Mouse (Mus musculus) kidney, embryonic 16.5 days (tissue): ENCODE data around the gene Polg. TPM values are rescaled to one million over a fixed set of nuclear protein-coding genes. Genes with fewer than 3 reads are reported as not detected.
A peak's percentile ranks its signal among the peaks of the same experiment; 100 is the strongest.

ENCODE experiments used
- ATAC-seq: fragments of 200-750 bp; cut with Nextera tagmentation; 2 replicates; pipeline ENCODE4 v1.8.0; 2017; ENCODE audit warnings: moderate TSS enrichment; ENCODE audit not compliant: low FRiP score, low TSS enrichment
- H3K27ac ChIP-seq: fragments of 300-500 bp; sonication (generic); 2 replicates; pipeline ENCODE4 v1.5.1; 2014; ENCODE audit warnings: low read length
- H3K27me3 ChIP-seq: fragments of 300-500 bp; sonication (generic); 2 replicates; pipeline ENCODE4 v1.6.1; 2014; ENCODE audit warnings: low read length, control low read depth, mixed read lengths; ENCODE audit not compliant: insufficient read depth
- H3K36me3 ChIP-seq: fragments of 300-500 bp; sonication (generic); 2 replicates; pipeline ENCODE4 v1.6.1; 2014; ENCODE audit warnings: low read length, control low read depth, mixed read lengths; ENCODE audit not compliant: insufficient read depth
- H3K4me1 ChIP-seq: fragments of 300-500 bp; sonication (generic); 2 replicates; pipeline ENCODE4 v1.6.1; 2014; ENCODE audit warnings: low read length, control low read depth, mixed read lengths; ENCODE audit not compliant: insufficient read depth
- H3K4me2 ChIP-seq: fragments of 300-500 bp; sonication (generic); replicated peaks from 2 replicates; pipeline ENCODE4 v1.6.1; 2014; ENCODE audit warnings: low read depth, low read length
- H3K4me3 ChIP-seq: fragments of 300-500 bp; sonication (generic); 2 replicates; pipeline ENCODE4 v1.5.1; 2014; ENCODE audit warnings: mild to moderate bottlenecking, low read length
- H3K9ac ChIP-seq: fragments of 300-500 bp; sonication (generic); replicated peaks from 2 replicates; pipeline ENCODE4 v1.6.1; 2014; ENCODE audit warnings: low read length
- H3K9me3 ChIP-seq: fragments of 300-500 bp; sonication (generic); 2 replicates; pipeline ENCODE4 v1.6.1; 2016; ENCODE audit warnings: low read length, control low read depth
- WGBS: fragments of 180-500 bp; shearing (Covaris S2); extraction: QIAGEN DNeasy Blood & Tissue Kit; methylation state at CpG from one replicate; pipeline ENCODE4 v1.1.7; 2014; 5-methylcytosine and 5-hydroxymethylcytosine counted together
- polyA plus RNA-seq: library from polyadenylated mRNA; unstranded; fragments of >200 nt; fragmentation: Nextera tagmentation; extraction: Ambion mirVana; gene quantifications from 2 replicates; pipeline ENCODE4 v1.2.1, GENCODE M21; 2015

The Polg gene
- 37.1 and 37.7 TPM in 2 replicates for polyA plus RNA-seq

DNA sequence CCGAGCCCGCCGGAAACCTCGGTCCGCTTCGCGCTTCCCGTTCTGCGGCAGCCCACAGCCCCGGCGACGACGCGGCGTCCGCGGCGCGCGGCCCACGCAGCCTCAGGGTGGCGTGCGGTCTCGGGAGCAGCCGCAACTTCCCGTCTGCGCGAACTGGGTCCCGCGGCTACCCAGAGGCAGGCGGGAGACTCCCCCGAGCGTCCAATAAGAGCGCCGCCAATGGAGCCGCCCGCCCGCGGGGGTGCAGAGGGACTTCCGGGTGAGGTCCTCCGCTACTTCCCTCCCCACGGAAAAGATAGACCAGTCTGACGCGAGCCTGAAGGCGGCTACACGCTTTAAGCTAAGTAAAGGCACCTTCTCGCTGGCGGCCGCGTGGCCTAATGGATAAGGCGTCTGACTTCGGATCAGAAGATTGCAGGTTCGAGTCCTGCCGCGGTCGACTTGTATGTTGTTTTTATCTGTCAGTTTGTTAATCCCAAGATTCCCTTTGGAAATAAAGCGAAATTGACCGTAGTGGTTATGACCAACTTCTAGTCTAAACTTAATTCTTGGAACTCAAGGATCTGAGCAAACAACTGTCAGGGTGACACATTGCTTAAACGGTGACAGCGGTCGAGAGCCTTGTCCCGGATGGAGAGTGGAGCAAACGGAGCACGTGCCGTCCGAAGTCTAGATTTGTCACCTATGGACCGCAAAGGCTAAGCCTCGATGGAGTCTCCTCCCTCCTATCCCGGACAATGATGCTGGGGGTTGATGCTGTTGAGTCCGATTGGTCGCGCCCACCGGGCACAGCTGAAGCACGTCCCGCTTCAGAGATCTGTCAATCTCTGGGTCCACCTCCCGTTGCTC is at the start of gene Polg:
Gene Polg, minus strand, starts transcription at position 310 of the 849 bp plus-strand sequence.
- Histone ChIP-seq H3K9me3 (no peaks in the 10 kb centered on the region), H3K4me3 (peak within 1 kb of the TSS; percentile 88), H3K36me3 (peaks cover 12% of the 10 kb centered on the region), H3K27me3 (no peaks in the 10 kb centered on the region), H3K4me2 (peak within 1 kb of the TSS; percentile 80), H3K9ac (peak within 1 kb of the TSS; percentile 94), H3K27ac (peak within 1 kb of the TSS; percentile 85), H3K4me1 (peaks cover 26% of the 10 kb centered on the region)
- under 1% methylated on average over 74 of the region's 76 CpGs for WGBS
- ATAC-seq: peak; percentile 95

- 36% methylated on average over 9 of the region's 9 CpGs for WGBS
- no peak for ATAC-seq
Observed at GRCm38 (mm10) chr7:79515861-79516260, 49.7 kb upstream of the Polg start.

DNA sequence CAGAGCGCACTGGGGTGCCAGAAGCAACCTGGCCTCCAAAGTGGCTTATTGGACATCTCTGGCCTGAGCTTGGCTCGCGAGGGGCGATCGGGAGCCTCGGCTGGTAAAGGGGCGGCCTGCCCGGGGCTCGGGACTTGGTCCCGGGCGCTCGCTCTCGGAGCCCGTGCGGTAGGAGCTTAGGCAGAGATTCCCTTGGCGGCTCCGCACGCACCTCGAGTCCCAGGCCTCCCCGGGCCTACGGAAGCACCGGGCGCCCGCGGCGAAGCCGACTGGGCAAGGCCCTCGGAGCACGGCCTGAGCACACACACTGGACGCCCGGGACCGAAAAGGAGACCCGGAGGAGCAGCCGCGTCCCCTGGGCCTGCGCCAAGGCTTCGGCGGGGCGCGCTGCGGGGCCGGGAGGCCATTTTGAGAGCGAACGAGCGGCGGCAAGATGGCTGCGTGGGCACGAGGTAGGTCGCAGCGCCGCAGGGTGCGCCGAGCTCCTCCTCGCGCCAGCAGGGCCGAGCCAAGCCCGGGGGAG is 49.1 kb upstream of the Polg start:
- Histone ChIP-seq H3K4me2 (peak overlapping the region; percentile 59), H3K4me1 (peaks cover 6% of the 10 kb centered on the region), H3K9me3 (no peaks in the 10 kb centered on the region), H3K4me3 (peak overlapping the region; percentile 41), H3K36me3 (no peaks in the 10 kb centered on the region), H3K27me3 (peaks cover 93% of the 10 kb centered on the region), H3K9ac (peak overlapping the region; percentile 55), H3K27ac (no peak overlapping the region)
- 2% methylated on average over 57 of the region's 57 CpGs for WGBS
- ATAC-seq: no peak

More at GRCm38 (mm10) chr7:79515861-79516260, 49.7 kb upstream of the Polg start:
- H3K36me3 ChIP-seq: no peaks in the 10 kb centered on the region
- peaks cover 6% of the 10 kb centered on the region for H3K4me1 ChIP-seq
- H3K9me3 ChIP-seq: no peaks in the 10 kb centered on the region
- peak overlapping the region; percentile 59 for H3K4me2 ChIP-seq
- H3K27ac ChIP-seq: no peak overlapping the region
- peak overlapping the region; percentile 41 for H3K4me3 ChIP-seq
- H3K9ac ChIP-seq: no peak overlapping the region
- peaks cover 93% of the 10 kb centered on the region for H3K27me3 ChIP-seq

DNA sequence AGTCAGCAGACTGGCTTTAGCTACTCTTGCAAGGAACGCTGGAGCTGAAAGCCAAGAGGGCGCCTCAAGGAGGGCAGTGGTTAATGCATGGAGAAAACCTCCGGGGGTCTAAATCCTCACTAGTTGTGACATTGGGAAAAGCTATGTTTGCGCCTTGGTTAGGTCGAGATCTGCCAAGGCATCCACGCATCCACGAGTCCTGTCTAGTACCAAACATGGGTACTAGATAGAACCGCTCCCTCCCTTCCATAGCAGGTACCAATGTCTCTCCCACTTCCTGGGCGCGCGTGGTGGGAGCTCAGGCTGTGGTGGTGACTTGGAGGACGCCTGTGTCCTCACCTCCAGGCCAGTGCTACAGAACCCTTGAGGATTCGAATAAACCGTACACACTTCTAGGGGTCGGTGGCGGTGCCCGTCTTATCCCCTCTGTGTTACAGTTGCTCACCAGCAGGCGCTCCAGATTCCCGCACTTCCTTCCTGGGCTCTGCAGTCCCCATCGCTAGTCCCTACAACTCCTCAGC is 48.3 kb upstream of the Polg start:
- Histone ChIP-seq H3K27me3 (peaks cover 96% of the 10 kb centered on the region), H3K9me3 (no peaks in the 10 kb centered on the region), H3K27ac (no peak overlapping the region), H3K36me3 (no peaks in the 10 kb centered on the region), H3K9ac (no peak overlapping the region), H3K4me2 (no peak overlapping the region), H3K4me3 (no peak overlapping the region), H3K4me1 (peaks cover 6% of the 10 kb centered on the region)
- WGBS: 3% methylated on average over 20 of the region's 20 CpGs
- ATAC-seq: no peak

DNA sequence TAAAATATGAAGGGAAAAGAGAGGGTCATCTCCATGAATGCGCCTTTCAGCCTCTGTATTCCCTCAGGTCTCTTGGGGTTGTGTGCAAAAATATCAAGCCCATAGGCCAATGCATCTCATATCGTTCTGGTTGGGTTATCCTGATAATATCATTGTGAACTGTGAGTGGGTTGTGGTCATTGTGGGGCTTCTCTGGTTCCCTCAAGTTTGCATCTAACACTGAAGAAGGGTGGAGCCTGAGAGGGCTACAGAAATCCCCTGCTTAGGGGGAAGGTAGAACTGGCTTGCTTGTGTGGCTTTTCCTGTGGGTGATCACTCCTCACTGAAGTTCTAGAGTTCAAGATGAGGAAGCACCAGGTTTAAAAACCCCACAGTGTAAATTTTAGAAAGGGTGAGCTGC is 47.3 kb upstream of the Polg start:
- Histone ChIP-seq H3K4me2 (no peak overlapping the region), H3K9me3 (no peaks in the 10 kb centered on the region), H3K4me3 (no peak overlapping the region), H3K9ac (no peak overlapping the region), H3K36me3 (no peaks in the 10 kb centered on the region), H3K4me1 (peaks cover 11% of the 10 kb centered on the region), H3K27ac (no peak overlapping the region), H3K27me3 (peaks cover 98% of the 10 kb centered on the region)
- no peak for ATAC-seq
- 3% methylated on average over 2 of the region's 2 CpGs for WGBS

GRCm38 (mm10) chr7:79512496-79512895 is 46.3 kb upstream of the Polg start:
- Histone ChIP-seq H3K4me1 (peaks cover 11% of the 10 kb centered on the region), H3K9me3 (no peaks in the 10 kb centered on the region), H3K27ac (no peak overlapping the region), H3K9ac (no peak overlapping the region), H3K4me3 (no peak overlapping the region), H3K36me3 (no peaks in the 10 kb centered on the region), H3K4me2 (no peak overlapping the region), H3K27me3 (peaks cover 98% of the 10 kb centered on the region)
- ATAC-seq: no peak
- 8% methylated on average over 4 of the region's 4 CpGs for WGBS

DNA sequence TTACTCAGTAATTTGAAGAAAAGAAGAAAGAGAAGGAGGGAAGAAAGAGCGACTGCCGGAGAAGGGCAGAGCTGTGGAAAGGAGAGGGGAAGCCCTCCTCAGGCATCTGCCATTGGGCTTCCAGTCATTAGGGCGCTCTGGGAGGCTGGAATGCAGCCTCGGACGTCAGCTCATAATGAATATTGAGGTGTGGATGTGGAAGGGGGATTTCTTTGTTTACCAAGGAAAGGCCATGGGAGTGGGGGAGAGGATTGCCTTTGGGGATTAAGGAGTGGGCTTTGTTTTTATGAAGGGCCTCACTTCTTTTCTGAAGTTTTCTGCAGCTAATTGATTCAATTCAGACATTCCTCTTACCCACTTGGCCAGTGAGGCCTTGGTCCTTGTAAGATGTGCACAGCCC is 45.5 kb upstream of the Polg start:
- H3K4me1 ChIP-seq: peaks cover 11% of the 10 kb centered on the region
- peaks cover 98% of the 10 kb centered on the region for H3K27me3 ChIP-seq
- no peak for ATAC-seq
- H3K4me3 ChIP-seq: no peak overlapping the region
- no peaks in the 10 kb centered on the region for H3K9me3 ChIP-seq
- no peak overlapping the region for H3K27ac ChIP-seq
- 4% methylated on average over 5 of the region's 5 CpGs for WGBS
- H3K9ac ChIP-seq: no peak overlapping the region
- no peaks in the 10 kb centered on the region for H3K36me3 ChIP-seq
- H3K4me2 ChIP-seq: no peak overlapping the region

GRCm38 (mm10) chr7:79511181-79511580 is 45.0 kb upstream of the Polg start:
- no peaks in the 10 kb centered on the region for H3K9me3 ChIP-seq
- no peak overlapping the region for H3K9ac ChIP-seq
- no peaks in the 10 kb centered on the region for H3K36me3 ChIP-seq
- no peak for ATAC-seq
- 15% methylated on average over 7 of the region's 7 CpGs for WGBS
- peaks cover 98% of the 10 kb centered on the region for H3K27me3 ChIP-seq
- H3K4me3 ChIP-seq: no peak overlapping the region
- H3K4me1 ChIP-seq: peaks cover 11% of the 10 kb centered on the region
- no peak overlapping the region for H3K4me2 ChIP-seq
- H3K27ac ChIP-seq: no peak overlapping the region

DNA sequence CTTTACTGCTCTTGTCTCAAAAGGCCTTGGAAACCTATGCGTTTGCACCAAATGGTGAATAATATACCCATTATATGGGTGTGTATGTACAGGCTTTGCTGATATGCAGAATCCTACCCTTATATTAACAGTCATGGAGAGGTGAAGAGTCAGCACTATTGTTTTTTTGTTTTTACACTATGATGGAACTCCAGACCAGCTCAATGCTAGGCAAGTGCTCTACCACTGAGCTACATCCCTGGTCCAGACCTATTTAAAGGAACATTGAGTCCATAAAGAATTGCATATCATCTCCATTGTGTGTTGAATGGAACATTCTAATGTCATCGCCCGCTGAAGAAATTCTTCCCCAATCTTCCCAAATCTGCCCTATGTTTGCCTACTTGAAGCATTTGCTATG is 44.5 kb upstream of the Polg start:
- Histone ChIP-seq H3K4me2 (no peak overlapping the region), H3K9ac (no peak overlapping the region), H3K4me3 (no peak overlapping the region), H3K36me3 (no peaks in the 10 kb centered on the region), H3K27me3 (peaks cover 98% of the 10 kb centered on the region), H3K4me1 (peaks cover 11% of the 10 kb centered on the region), H3K9me3 (no peaks in the 10 kb centered on the region), H3K27ac (no peak overlapping the region)
- ATAC-seq: no peak
- 24% methylated on average over 3 of the region's 3 CpGs for WGBS

DNA sequence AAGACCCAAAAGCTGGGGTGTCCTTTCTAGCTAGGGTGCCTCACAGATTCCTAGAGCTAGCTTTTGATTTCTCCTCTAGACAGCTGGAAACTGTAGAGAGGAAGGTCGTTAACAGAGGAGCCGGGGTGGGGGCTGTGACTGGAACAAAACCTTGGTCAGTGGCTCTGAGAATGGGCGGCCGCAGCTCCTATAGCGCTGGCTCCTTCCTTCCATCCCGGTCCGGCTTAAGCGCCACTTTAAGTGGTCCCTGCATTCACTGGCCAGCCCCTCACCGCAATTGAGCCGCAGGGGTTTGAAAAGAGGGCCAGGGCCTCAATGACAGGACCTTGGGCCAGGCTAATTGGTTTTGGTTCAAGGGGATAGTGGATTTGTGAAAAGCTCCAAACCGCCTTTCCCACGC is 43.5 kb upstream of the Polg start:
- Histone ChIP-seq H3K36me3 (no peaks in the 10 kb centered on the region), H3K9me3 (no peaks in the 10 kb centered on the region), H3K4me2 (no peak overlapping the region), H3K9ac (no peak overlapping the region), H3K27me3 (peaks cover 98% of the 10 kb centered on the region), H3K27ac (no peak overlapping the region), H3K4me3 (no peak overlapping the region), H3K4me1 (peaks cover 12% of the 10 kb centered on the region)
- ATAC-seq: no peak
- WGBS: under 1% methylated on average over 12 of the region's 12 CpGs
